In the genomic region with DNA sequence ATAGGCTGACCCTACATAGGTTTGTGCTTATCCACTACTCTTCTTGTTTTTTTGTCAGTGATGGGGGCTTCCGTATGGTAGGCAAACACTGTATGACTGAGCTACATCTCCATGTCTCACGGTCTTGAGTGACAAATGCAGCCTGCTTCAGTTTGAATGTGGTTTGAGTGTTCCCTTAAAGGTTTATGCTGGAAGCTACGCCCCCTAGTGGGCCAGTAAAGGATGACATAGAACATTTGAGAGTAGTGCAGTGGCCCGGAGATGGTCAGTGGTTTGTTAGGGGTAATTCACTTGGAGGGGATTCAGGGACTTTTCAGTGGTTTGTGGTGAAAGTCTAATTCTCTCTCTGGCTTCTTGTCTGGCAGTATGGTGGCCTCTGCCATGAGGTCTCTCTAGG, we compare ENCODE assay signal across 11 mouse cellular contexts. TPM values are rescaled to one million over a fixed set of nuclear protein-coding genes. Genes with fewer than 3 reads are reported as not detected.
DNase-seq lines count a peak whose midpoint lies in the region; ATAC-seq and TF ChIP-seq lines count a peak whose summit lies in the region.
"Had no signal": no experiment of that assay in that cellular context is flagged by ENCODE, and none has a peak within 500 bp of the region (broad histone marks: within the 10 kb centered on the region; RNA-seq: fewer than 3 reads in every experiment).

No protein-coding gene starts in this region.

- no peak for ATAC-seq in liver, embryonic 13.5 days (ENCODE audit: low read depth)
- ATAC-seq in liver, embryonic 11.5 days (replicated peaks; ENCODE audit: low FRiP score) = no peak
- no peak for ATAC-seq in Patski
- no peak for ATAC-seq in hindbrain, embryonic 16.5 days
- ATAC-seq in megakaryocyte-erythroid progenitor cell, adult 5-6 weeks (replicated peaks; ENCODE audit: low FRiP score, low TSS enrichment, poor library complexity, severe bottlenecking) = no peak; the same call in 1 of the 2 replicates
- no peak for ATAC-seq in granulocyte monocyte progenitor cell, adult 5-6 weeks (replicated peaks; ENCODE audit: poor library complexity, severe bottlenecking)

- TF ChIP-seq CTCF in Patski (IDR thresholded peaks at IDR 0.05) = peak; percentile 55

- intact Hi-C loops in left cerebral cortex, postnatal 10 days (cut with DNase I) = no loop called here

- no peak overlapping the region for H3K4me3 ChIP-seq in liver, embryonic 13.5 days (replicated peaks)
- no peak overlapping the region for H3K4me3 ChIP-seq in liver, embryonic 11.5 days (ENCODE audit: low read depth, low read length)
- H3K4me3 ChIP-seq in hindbrain, embryonic 16.5 days (ENCODE audit: low read length) = no peak overlapping the region
- H3K4me3 ChIP-seq: lung, embryonic 15.5 days; stomach, embryonic 15.5 days had no signal

- WGBS in liver, embryonic 13.5 days (ENCODE audit: insufficient replicate concordance) = 44% methylated on average over 4 of the region's 4 CpGs
- WGBS in liver, embryonic 11.5 days = 61% methylated on average over 4 of the region's 4 CpGs
- 75% methylated on average over 4 of the region's 4 CpGs for WGBS in hindbrain, embryonic 16.5 days

- POLR2A ChIA-PET in Patski (lab: Charles Lee) = interaction anchor here (0.9 kb wide), 1 partner anchor 9 kb away, joined by 3 read pairs; no protein-coding TSS in a partner anchor

- in situ Hi-C loops in Patski (cut with MboI; ENCODE audit: low pct_unique_long_range_greater_than_20kb) = loop anchor here (25.0 kb wide), 1 partner anchor 286 kb away; no protein-coding TSS in a partner anchor

- CTCF ChIA-PET in Patski (lab: Charles Lee) = interaction anchor here (0.7 to 2.1 kb wide), 5 partner anchors 12 to 127 kb away, joined by 3 to 7 read pairs (median 4); no protein-coding TSS in a partner anchor

- no peaks in the 10 kb centered on the region for H3K36me3 ChIP-seq in liver, embryonic 13.5 days
- no peaks in the 10 kb centered on the region for H3K36me3 ChIP-seq in liver, embryonic 11.5 days (ENCODE audit: control insufficient read depth, insufficient read depth, low read length)
- H3K36me3 ChIP-seq in hindbrain, embryonic 16.5 days (ENCODE audit: control insufficient read depth, insufficient read depth, low read length) = no peaks in the 10 kb centered on the region
- H3K36me3 ChIP-seq: lung, embryonic 15.5 days; stomach, embryonic 15.5 days had no signal

- no peak overlapping the region for H3K9ac ChIP-seq in liver, embryonic 13.5 days
- no peak overlapping the region for H3K9ac ChIP-seq in liver, embryonic 11.5 days (ENCODE audit: low read depth, low read length)
- H3K9ac ChIP-seq in hindbrain, embryonic 16.5 days (ENCODE audit: low read depth, low read length) = no peak overlapping the region
- H3K9ac ChIP-seq: lung, embryonic 15.5 days; stomach, embryonic 15.5 days had no signal

- DNase-seq in liver, embryonic 13.5 days = peak; percentile 20
- DNase-seq in liver, embryonic 11.5 days (ENCODE audit: low spot score) = no peak
- no peak for DNase-seq in Patski (ENCODE audit: low read depth, low spot score)
- peak; percentile 52 for DNase-seq in testis, postnatal 10 days (ENCODE audit: low spot score)
- DNase-seq in left cerebral cortex, postnatal 10 days (ENCODE audit: extremely low spot score in 1 of 2, low spot score in 2 of 2) = no peak

- H3K4me2 ChIP-seq in liver, embryonic 13.5 days = no peak overlapping the region
- H3K4me2 ChIP-seq in liver, embryonic 11.5 days = no peak overlapping the region
- no peak overlapping the region for H3K4me2 ChIP-seq in hindbrain, embryonic 16.5 days (ENCODE audit: low read length)
- H3K4me2 ChIP-seq: lung, embryonic 15.5 days; stomach, embryonic 15.5 days had no signal

- H3K9me3 ChIP-seq in liver, embryonic 13.5 days (replicated peaks) = no peaks in the 10 kb centered on the region
- no peaks in the 10 kb centered on the region for H3K9me3 ChIP-seq in liver, embryonic 11.5 days (ENCODE audit: control insufficient read depth, low read length)
- no peaks in the 10 kb centered on the region for H3K9me3 ChIP-seq in hindbrain, embryonic 16.5 days (ENCODE audit: control insufficient read depth, low read length)
- H3K9me3 ChIP-seq: lung, embryonic 15.5 days; stomach, embryonic 15.5 days had no signal

- H3K27ac ChIP-seq in liver, embryonic 13.5 days = no peak overlapping the region
- no peak overlapping the region for H3K27ac ChIP-seq in liver, embryonic 11.5 days (ENCODE audit: low read depth, low read length)
- peak overlapping the region; percentile 86; the same call in 1 of the 2 replicates for H3K27ac ChIP-seq in hindbrain, embryonic 16.5 days (ENCODE audit: low read depth, low read length)
- H3K27ac ChIP-seq: lung, embryonic 15.5 days; stomach, embryonic 15.5 days had no signal

- peaks cover 13% of the 10 kb centered on the region; the same call in 1 of the 2 replicates for H3K4me1 ChIP-seq in liver, embryonic 13.5 days (replicated peaks)
- no peaks in the 10 kb centered on the region for H3K4me1 ChIP-seq in liver, embryonic 11.5 days (replicated peaks; ENCODE audit: control insufficient read depth, insufficient read depth, low read length)
- peaks cover 25% of the 10 kb centered on the region for H3K4me1 ChIP-seq in hindbrain, embryonic 16.5 days (ENCODE audit: control insufficient read depth, insufficient read depth, low read depth, low read length)
- H3K4me1 ChIP-seq: stomach, embryonic 15.5 days had no signal

- no peaks in the 10 kb centered on the region for H3K27me3 ChIP-seq in liver, embryonic 13.5 days
- H3K27me3 ChIP-seq in liver, embryonic 11.5 days (replicated peaks; ENCODE audit: control insufficient read depth, insufficient read depth, low read length) = no peaks in the 10 kb centered on the region
- no peaks in the 10 kb centered on the region for H3K27me3 ChIP-seq in Patski
- H3K27me3 ChIP-seq in hindbrain, embryonic 16.5 days (replicated peaks; ENCODE audit: control insufficient read depth, insufficient read depth, low read length) = no peaks in the 10 kb centered on the region
- H3K27me3 ChIP-seq: lung, embryonic 15.5 days; stomach, embryonic 15.5 days had no signal

RNA-seq across cellular contexts. Expression of a gene that starts 16.8 kb away (rescaled TPM):
- not detected in 2 replicates for polyA plus RNA-seq in liver, embryonic 13.5 days (2015; fragmentation: Nextera tagmentation; extraction: Ambion mirVana)
- 0.14 TPM in 1 of 2 replicates, not detected in the other for polyA plus RNA-seq in liver, embryonic 11.5 days (2014; fragmentation: Nextera tagmentation; extraction: Ambion mirVana)
- polyA plus RNA-seq in Patski (2021) = not detected
- not detected in 2 replicates for polyA plus RNA-seq in hindbrain, embryonic 16.5 days (2015; fragmentation: Nextera tagmentation; extraction: Ambion mirVana)
- not detected for total RNA-seq in left cerebral cortex, postnatal 10 days (2021)
- not detected in 2 replicates for total RNA-seq in megakaryocyte-erythroid progenitor cell, adult 5-6 weeks (2014; fragmentation: Nextera tagmentation)
- 0.65 TPM in 1 of 2 replicates, not detected in the other for total RNA-seq in megakaryocyte-erythroid progenitor cell, adult 5-6 weeks (2017)
- not detected in 2 replicates for total RNA-seq in granulocyte monocyte progenitor cell, adult 5-6 weeks (2014; fragmentation: Nextera tagmentation)
- total RNA-seq in granulocyte monocyte progenitor cell, adult 5-6 weeks (2017) = not detected in 2 replicates
- polyA plus RNA-seq: gonadal fat pad, adult 2 months; stomach, embryonic 15.5 days had no signal

RNA-seq across cellular contexts. Expression of a gene that starts 52.6 kb away (rescaled TPM):
- not detected in 2 replicates for polyA plus RNA-seq in liver, embryonic 13.5 days (2015; fragmentation: Nextera tagmentation; extraction: Ambion mirVana)
- not detected in 2 replicates for polyA plus RNA-seq in liver, embryonic 11.5 days (2014; fragmentation: Nextera tagmentation; extraction: Ambion mirVana)
- not detected for polyA plus RNA-seq in Patski (2021)
- 0.12 and 0.14 TPM in 2 replicates for polyA plus RNA-seq in hindbrain, embryonic 16.5 days (2015; fragmentation: Nextera tagmentation; extraction: Ambion mirVana)
- total RNA-seq in left cerebral cortex, postnatal 10 days (2021) = not detected
- total RNA-seq in megakaryocyte-erythroid progenitor cell, adult 5-6 weeks (2014; fragmentation: Nextera tagmentation) = not detected in 2 replicates
- total RNA-seq in megakaryocyte-erythroid progenitor cell, adult 5-6 weeks (2017) = not detected in 2 replicates
- not detected in 2 replicates for total RNA-seq in granulocyte monocyte progenitor cell, adult 5-6 weeks (2014; fragmentation: Nextera tagmentation)
- total RNA-seq in granulocyte monocyte progenitor cell, adult 5-6 weeks (2017) = not detected in 2 replicates

Comparison
In these comparisons a context has a peak if more than half of its experiments do, and no peak if none do; other contexts are left out.
1. DNase-seq: peak in liver, embryonic 13.5 days (single experiment) and testis, postnatal 10 days (single experiment); none in liver, embryonic 11.5 days (single experiment), Patski (single experiment) and left cerebral cortex, postnatal 10 days (0 of 2).